Mouse (Mus musculus): ENCODE data around the gene Emp3. TPM values are rescaled to one million over a fixed set of nuclear protein-coding genes. Genes with fewer than 3 reads are reported as not detected.

The Emp3 gene
- total and polyA plus RNA-seq, 2 experiments from 2014 or later: 15.3 to 45.2 TPM

DNA sequence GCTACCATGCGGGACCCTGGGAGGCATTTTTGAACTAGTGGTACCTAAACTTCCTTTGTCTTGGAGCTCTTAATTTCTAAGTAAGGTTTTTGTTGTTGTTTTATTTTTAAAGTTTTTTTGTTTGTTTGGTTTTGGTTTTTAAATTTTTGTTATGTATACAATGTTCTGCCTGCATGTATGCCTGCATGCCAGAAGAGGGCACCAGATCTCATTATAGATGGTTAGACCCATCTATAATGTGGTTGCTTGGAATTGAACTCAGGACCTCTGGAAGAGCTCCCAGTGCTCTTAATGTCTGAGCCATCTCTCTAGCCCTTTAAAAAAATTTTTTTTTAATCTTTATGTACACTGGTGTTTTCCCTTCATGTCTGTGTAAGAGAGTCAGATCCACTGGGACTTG is 8.5 kb upstream of the Emp3 start:
- Histone ChIP-seq H3K4me2 (ENCODE audit: low read depth, low read length) (no peak overlapping the region), H3K4me3 (ENCODE audit: low read length) (no peak overlapping the region), H3K9ac (replicated peaks; ENCODE audit: low read length) (no peak overlapping the region), H3K27me3 (ENCODE audit: insufficient read depth, low read length) (0 out of 2 replicates have a peak, but pooled peaks cover 3% of the 10 kb centered on the region), H3K4me1 (ENCODE audit: insufficient read depth, low read length) (no peaks in the 10 kb centered on the region), H3K27ac (no peak overlapping the region), H3K36me3 (ENCODE audit: insufficient read depth, low read length) (no peaks in the 10 kb centered on the region), H3K9me3 (ENCODE audit: low read length) (0 out of 2 replicates have a peak, but pooled peaks cover 5% of the 10 kb centered on the region)
- DNase-seq (ENCODE audit: low spot score) (no peak), ATAC-seq (no peak)
- 81% methylated on average over 1 of the region's 1 CpGs for WGBS
- peak; percentile 38 for TF ChIP-seq CTCF (IDR thresholded peaks at IDR 0.05; ENCODE audit: low read depth)

DNA sequence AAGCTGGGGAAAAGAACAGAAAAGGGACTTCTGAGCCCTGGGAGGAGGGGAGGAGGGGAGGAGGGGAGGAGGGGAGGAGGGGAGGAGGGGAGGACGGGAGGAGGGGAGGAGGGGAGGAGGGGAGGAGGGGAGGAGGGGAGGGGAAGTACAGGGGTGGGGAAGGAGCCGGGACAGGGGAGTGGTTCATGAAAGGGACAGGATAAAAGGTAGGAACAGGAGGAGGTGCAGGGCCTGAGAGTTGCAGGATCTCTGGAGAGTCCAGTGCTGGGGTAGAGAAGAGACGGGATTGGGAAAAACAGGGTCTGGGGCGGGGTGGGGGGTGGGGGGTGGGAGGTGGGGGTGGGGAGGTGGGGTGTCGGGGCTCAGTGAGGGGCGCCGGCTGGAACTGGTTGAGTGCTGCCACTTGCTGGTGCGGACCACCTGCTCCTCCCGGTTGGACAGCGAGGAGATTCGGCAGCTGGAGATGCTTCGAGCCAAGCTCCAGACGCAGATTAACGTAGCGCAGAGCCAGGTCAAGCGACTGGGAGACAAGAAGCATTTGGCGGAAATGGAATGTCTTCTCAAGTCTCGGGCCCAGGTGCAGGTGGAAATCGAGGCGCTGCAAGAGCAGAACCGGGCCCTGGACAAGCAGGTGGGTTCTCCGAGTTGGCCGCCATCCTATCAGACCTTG is 7.6 kb upstream of the Emp3 start:
- H3K36me3 ChIP-seq (ENCODE audit: insufficient read depth, low read length): no peaks in the 10 kb centered on the region
- no peak for TF ChIP-seq CTCF (IDR thresholded peaks at IDR 0.05; ENCODE audit: low read depth)
- 0 out of 2 replicates have a peak, but pooled peaks cover 5% of the 10 kb centered on the region for H3K9me3 ChIP-seq (ENCODE audit: low read length)
- H3K9ac ChIP-seq (replicated peaks; ENCODE audit: low read length): no peak overlapping the region
- H3K4me1 ChIP-seq (ENCODE audit: insufficient read depth, low read length): peaks cover 2% of the 10 kb centered on the region; the same call in 1 of the 2 replicates
- WGBS: 15% methylated on average over 17 of the region's 23 CpGs
- ATAC-seq: peak; percentile 18; the same call in 1 of the 2 replicates
- 0 out of 2 replicates have a peak, but pooled peaks cover 3% of the 10 kb centered on the region for H3K27me3 ChIP-seq (ENCODE audit: insufficient read depth, low read length)
- H3K4me3 ChIP-seq (ENCODE audit: low read length): no peak overlapping the region
- peak overlapping the region; percentile 35 for H3K4me2 ChIP-seq (ENCODE audit: low read depth, low read length)
- H3K27ac ChIP-seq: no peak overlapping the region
- DNase-seq (ENCODE audit: low spot score): peak; percentile 51

DNA sequence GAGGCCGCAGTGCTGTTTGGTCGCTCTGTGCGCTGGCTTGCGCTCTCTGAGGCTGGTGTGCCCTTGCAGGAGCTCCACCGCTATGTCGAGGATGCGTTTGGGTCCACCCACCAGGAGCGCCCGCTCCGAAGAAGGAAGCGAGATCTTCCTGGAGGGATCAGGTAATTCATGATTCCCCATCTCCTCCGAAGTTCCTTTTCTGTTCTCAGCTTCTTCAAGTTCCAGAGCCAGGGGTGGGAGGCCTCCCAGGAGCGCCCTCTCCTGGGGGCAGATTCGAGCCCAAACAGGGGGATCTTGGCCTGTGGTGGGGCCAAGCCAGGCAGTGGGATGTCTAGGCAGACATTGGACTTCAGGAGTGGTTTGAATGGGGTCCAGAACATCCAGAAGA is 3.2 kb upstream of the Emp3 start:
- DNase-seq (ENCODE audit: low spot score): no peak
- no peak for ATAC-seq
- Histone ChIP-seq H3K27me3 (ENCODE audit: insufficient read depth, low read length) (0 out of 2 replicates have a peak, but pooled peaks cover 3% of the 10 kb centered on the region), H3K27ac (peak overlapping the region; percentile 4; the same call in 1 of the 2 replicates), H3K4me2 (ENCODE audit: low read depth, low read length) (peak overlapping the region; percentile 74), H3K9ac (replicated peaks; ENCODE audit: low read length) (no peak overlapping the region), H3K4me1 (ENCODE audit: insufficient read depth, low read length) (peaks cover 5% of the 10 kb centered on the region; the same call in 1 of the 2 replicates), H3K9me3 (ENCODE audit: low read length) (0 out of 2 replicates have a peak, but pooled peaks cover 2% of the 10 kb centered on the region), H3K36me3 (ENCODE audit: insufficient read depth, low read length) (no peaks in the 10 kb centered on the region), H3K4me3 (ENCODE audit: low read length) (peak overlapping the region; percentile 45)
- WGBS: 17% methylated on average over 14 of the region's 14 CpGs
- peak; percentile 45 for TF ChIP-seq CTCF (IDR thresholded peaks at IDR 0.05; ENCODE audit: low read depth)

DNA sequence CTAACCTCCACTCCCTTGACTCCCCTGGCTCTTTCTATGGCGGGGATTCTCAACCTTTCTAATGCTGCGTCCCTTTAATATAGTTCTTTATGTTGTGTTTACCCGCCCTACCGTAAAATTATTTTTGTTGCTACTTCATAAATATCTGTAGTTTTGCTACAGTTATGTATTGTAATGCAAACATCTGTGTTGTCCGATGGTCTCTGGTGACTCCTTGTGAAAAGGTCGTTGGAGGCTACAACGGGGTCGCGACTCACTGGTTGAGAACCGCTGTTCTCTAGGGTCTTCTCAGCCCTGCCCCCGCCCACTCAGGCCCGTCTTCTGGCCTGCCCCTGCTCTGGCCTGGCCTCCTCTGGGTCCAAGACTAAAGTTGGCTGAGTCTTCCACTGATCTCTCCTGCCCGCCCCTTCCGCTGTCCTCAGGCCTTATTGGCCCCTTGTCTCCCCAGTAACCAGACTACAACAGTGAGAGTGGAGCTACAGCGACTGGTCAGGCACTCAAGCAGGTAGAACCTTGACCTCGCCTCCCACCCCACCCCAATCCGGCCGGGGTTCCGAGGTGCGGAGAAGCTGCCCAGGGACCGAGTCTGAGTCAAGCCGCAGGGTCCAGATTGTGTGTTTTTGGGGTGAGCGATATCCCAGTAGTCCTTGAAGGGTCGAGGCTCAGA is 2.7 kb upstream of the Emp3 start, which contains the start of gene Ccdc114:
TSS of gene Ccdc114 (plus strand) at position 311 of the 667 bp plus-strand sequence.
- H3K4me3 ChIP-seq (ENCODE audit: low read length): peak within 1 kb of the TSS; percentile 45
- WGBS: 4% methylated on average over 24 of the region's 24 CpGs
- peak within 1 kb of the TSS; percentile 74 for H3K4me2 ChIP-seq (ENCODE audit: low read depth, low read length)
- no peak for TF ChIP-seq CTCF (IDR thresholded peaks at IDR 0.05; ENCODE audit: low read depth)
- H3K4me1 ChIP-seq (ENCODE audit: insufficient read depth, low read length): peaks cover 5% of the 10 kb centered on the region; the same call in 1 of the 2 replicates
- H3K27ac ChIP-seq: peak within 1 kb of the TSS; percentile 87
- H3K27me3 ChIP-seq (ENCODE audit: insufficient read depth, low read length): 0 out of 2 replicates have a peak, but pooled peaks cover 3% of the 10 kb centered on the region
- ATAC-seq (peak; percentile 76), DNase-seq (ENCODE audit: low spot score) (peak; percentile 62)
- H3K36me3 ChIP-seq (ENCODE audit: insufficient read depth, low read length): no peaks in the 10 kb centered on the region
- H3K9me3 ChIP-seq (ENCODE audit: low read length): 0 out of 2 replicates have a peak, but pooled peaks cover 2% of the 10 kb centered on the region
- H3K9ac ChIP-seq (replicated peaks; ENCODE audit: low read length): peak within 1 kb of the TSS; percentile 53

DNA sequence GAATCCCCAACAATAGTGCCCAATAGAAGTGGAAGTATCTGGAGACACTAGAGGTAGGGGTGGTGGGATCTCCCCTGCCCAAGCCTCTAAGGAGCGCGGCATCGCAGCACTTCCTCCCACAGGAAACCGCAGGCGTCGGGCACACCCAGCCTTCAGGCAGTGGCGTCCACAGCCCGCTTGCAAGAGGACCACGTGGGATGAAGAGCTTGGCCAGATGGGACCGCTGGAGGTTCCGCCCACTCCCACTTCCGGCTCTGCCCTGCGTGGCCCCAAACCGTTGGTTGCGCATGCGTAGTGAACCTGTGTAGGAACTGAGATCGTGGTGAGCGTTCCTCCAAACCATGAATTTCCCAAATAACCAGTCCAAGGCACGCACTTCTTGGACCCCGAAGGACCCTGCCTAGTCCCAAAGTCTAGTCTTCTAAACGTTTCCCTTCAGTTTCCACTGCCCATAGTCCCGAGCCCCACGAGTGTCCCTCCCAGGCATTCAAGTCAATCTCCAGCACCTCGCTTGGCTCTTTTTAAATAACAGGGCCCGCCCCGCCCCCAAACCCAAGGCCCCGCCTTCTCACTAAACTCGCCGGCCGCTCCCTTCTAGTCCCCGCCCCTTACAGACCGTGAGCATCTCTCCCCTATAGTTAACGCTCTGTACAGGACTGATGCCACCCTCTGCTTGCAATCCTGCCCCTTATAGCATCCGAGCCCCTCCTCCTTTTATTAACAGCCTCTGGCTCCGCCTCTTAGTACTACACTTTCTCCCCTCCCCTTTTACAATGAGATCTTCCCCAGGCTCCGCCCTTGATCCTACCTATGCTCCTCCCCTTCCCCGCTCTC is 1.9 kb upstream of the Emp3 start:
- Histone ChIP-seq H3K9me3 (ENCODE audit: low read length) (0 out of 2 replicates have a peak, but pooled peaks cover 2% of the 10 kb centered on the region), H3K36me3 (ENCODE audit: insufficient read depth, low read length) (no peaks in the 10 kb centered on the region), H3K27me3 (ENCODE audit: insufficient read depth, low read length) (0 out of 2 replicates have a peak, but pooled peaks cover 2% of the 10 kb centered on the region), H3K4me3 (ENCODE audit: low read length) (peak overlapping the region; percentile 45), H3K4me2 (ENCODE audit: low read depth, low read length) (peak overlapping the region; percentile 74), H3K9ac (replicated peaks; ENCODE audit: low read length) (peak overlapping the region; percentile 53), H3K4me1 (ENCODE audit: insufficient read depth, low read length) (peaks cover 5% of the 10 kb centered on the region; the same call in 1 of the 2 replicates), H3K27ac (peak overlapping the region; percentile 87)
- no peak for TF ChIP-seq CTCF (IDR thresholded peaks at IDR 0.05; ENCODE audit: low read depth)
- under 1% methylated on average over 37 of the region's 37 CpGs for WGBS
- DNase-seq (ENCODE audit: low spot score) (peak; percentile 98), ATAC-seq (peak; percentile 89)
